Mouse (Mus musculus): ENCODE results near the gene Eno3.

DNA sequence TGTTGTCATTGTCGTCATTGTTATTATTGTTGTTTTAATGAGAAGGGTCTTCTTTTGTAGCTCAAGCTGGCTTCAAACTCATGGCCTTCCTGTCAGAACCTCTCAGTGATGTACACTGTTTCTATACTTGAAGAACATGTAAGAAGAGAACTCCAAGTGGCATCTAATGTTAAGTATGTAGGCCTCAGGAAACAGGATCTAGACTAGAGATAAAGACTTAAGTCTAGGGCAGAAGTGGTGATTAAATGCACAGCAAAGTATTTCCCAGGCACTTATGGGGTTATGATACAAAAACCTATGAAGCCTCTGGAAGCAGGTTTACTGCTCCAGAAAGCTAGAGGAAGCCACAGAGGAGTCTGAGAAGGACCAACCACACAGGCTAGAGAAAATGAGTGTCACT is 18.7 kb upstream of the Eno3 start:
- no peak for TF ChIP-seq CTCF (IDR thresholded peaks at IDR 0.05; ENCODE audit: low read depth)
- TF ChIP-seq EP300 (optimal IDR thresholded peaks at IDR 0.05): no peak
